Mouse (Mus musculus): ENCODE results near the gene Hddc3.

GRCm38 (mm10) chr7:80369967-80370431 is 27.1 kb downstream of the Hddc3 start:
- TF ChIP-seq CTCF (IDR thresholded peaks at IDR 0.05; ENCODE audit: insufficient read depth, low read length) = no peak
- TF ChIP-seq POLR2A (IDR thresholded peaks at IDR 0.05; ENCODE audit: borderline replicate concordance, extremely low read depth, low read depth, low read length) = no peak
